Comparison of ENCODE assay signal across 15 mouse cellular contexts in the genomic region with DNA sequence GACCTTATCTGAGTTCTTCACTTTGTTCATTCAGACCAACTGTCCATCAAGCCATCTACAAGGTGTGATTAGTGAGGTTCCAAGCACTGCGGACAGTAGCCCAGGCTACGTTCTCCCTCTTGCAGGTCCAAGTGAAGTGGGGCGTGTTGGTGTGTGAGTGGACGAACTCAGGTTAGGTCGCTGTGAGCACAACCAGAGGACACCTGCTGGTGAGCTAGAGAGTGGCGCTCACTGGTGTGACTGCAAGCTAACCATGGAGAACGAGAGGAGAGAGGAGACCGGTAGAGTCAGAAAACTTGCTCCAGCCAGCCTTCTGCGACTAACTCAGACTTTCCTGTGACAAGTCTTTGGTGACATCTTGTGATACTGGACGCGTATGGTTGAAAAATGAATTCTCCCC. TPM values are rescaled to one million over a fixed set of nuclear protein-coding genes. Genes with fewer than 3 reads are reported as not detected.
DNase-seq lines count a peak whose midpoint lies in the region; TF ChIP-seq lines count a peak whose summit lies in the region.
"Had no signal": no experiment of that assay in that cellular context is flagged by ENCODE, and none has a peak within 500 bp of the region (broad histone marks: within the 10 kb centered on the region; RNA-seq: fewer than 3 reads in every experiment).

No protein-coding gene starts in this region.

- TF ChIP-seq CTCF in thymus, adult 2 months (IDR thresholded peaks at IDR 0.05; ENCODE audit: borderline replicate concordance, control insufficient read depth, extremely low read depth, insufficient read depth, low read length, poor library complexity), result 0 out of 2 replicates have a peak, but pooled peaks have one; percentile 44

- no peak overlapping the region for H3K27ac ChIP-seq in thymus, adult 2 months (ENCODE audit: control insufficient read depth, insufficient read depth, low read length)
- H3K27ac ChIP-seq: hindbrain, embryonic 14.5 days; lung, embryonic 15.5 days; midbrain, embryonic 12.5 days; neural tube, embryonic 13.5 days; stomach, embryonic 15.5 days had no signal

- no peak for TF ChIP-seq POLR2A in thymus, adult 2 months (IDR thresholded peaks at IDR 0.05; ENCODE audit: control insufficient read depth, extremely low read depth, insufficient read depth, low read length, poor library complexity)

- no peaks in the 10 kb centered on the region for H3K4me1 ChIP-seq in thymus, adult 2 months (replicated peaks; ENCODE audit: control insufficient read depth, insufficient read depth, low read length)
- H3K4me1 ChIP-seq: stomach, embryonic 15.5 days had no signal

- WGBS in thymus, adult 2 months, result 65% methylated on average over 11 of the region's 11 CpGs

- peak; percentile 23 for DNase-seq in embryo, embryonic 10.5 days (ENCODE audit: low spot score)
- DNase-seq in embryo, embryonic 9.5 days (ENCODE audit: extremely low spot score), result no peak
- DNase-seq in kidney, postnatal 10 days, result peak; percentile 19
- no peak for DNase-seq in kidney, postnatal 25 days
- peak; percentile 14 for DNase-seq in thymus, adult 2 months
- no peak for DNase-seq in thymus, adult 18-20 months
- DNase-seq in adrenal gland, adult 2 months, result no peak
- no peak for DNase-seq in spleen, postnatal 36 days (ENCODE audit: low spot score in 2 of 2)
- DNase-seq: right cerebral cortex, postnatal 25 days had no signal

- H3K4me3 ChIP-seq in thymus, adult 2 months (ENCODE audit: control insufficient read depth, insufficient read depth, low read length), result no peak overlapping the region
- H3K4me3 ChIP-seq: lung, embryonic 15.5 days; midbrain, embryonic 12.5 days; neural tube, embryonic 13.5 days; stomach, embryonic 15.5 days had no signal

- H3K27me3 ChIP-seq in thymus, adult 2 months (ENCODE audit: control insufficient read depth, insufficient read depth, low read length), result no peaks in the 10 kb centered on the region
- H3K27me3 ChIP-seq: lung, embryonic 15.5 days; stomach, embryonic 15.5 days had no signal

- no peaks in the 10 kb centered on the region for H3K36me3 ChIP-seq in thymus, adult 2 months (ENCODE audit: control insufficient read depth, insufficient read depth, low read length)
- H3K36me3 ChIP-seq: lung, embryonic 15.5 days; midbrain, embryonic 12.5 days; neural tube, embryonic 13.5 days; stomach, embryonic 15.5 days had no signal

RNA-seq across cellular contexts. Expression of gene Gucy1b2, which starts 3.5 kb away (rescaled TPM):
- polyA plus RNA-seq in thymus, adult 2 months (2012; rRNA removed), result 0.08 and 0.09 TPM in 2 replicates
- total RNA-seq in adrenal gland, adult 2 months (2021), result under 1 TPM; 0.81 to 0.97 TPM
- 0.11 and 0.43 TPM in 2 replicates for polyA plus RNA-seq in adrenal gland, adult 2 months (2012; rRNA removed)
- total RNA-seq: common myeloid progenitor, adult 5-6 weeks had no signal

Comparison
In these comparisons a context has a peak if more than half of its experiments do, and no peak if none do; other contexts are left out.
1. DNase-seq: peak in embryo, embryonic 10.5 days (single experiment), kidney, postnatal 10 days (single experiment) and thymus, adult 2 months (single experiment); none in embryo, embryonic 9.5 days (single experiment), kidney, postnatal 25 days (0 of 2), thymus, adult 18-20 months (0 of 2), adrenal gland, adult 2 months (single experiment) and spleen, postnatal 36 days (0 of 2).